Mouse (Mus musculus) lung, postnatal 0 days (tissue): Measurements from ENCODE around the gene Tmem123.

Experiments
- CTCF ChIP-seq: IDR thresholded peaks from 2 replicates; pipeline ENCODE4 v1.5.1; 2016; ENCODE audit warnings: antibody characterized with exemption, mild to moderate bottlenecking
- EP300 ChIP-seq: IDR thresholded peaks from 2 replicates; pipeline ENCODE4 v1.6.1; 2016; ENCODE audit warnings: antibody characterized with exemption, mild to moderate bottlenecking, control low read depth

DNA sequence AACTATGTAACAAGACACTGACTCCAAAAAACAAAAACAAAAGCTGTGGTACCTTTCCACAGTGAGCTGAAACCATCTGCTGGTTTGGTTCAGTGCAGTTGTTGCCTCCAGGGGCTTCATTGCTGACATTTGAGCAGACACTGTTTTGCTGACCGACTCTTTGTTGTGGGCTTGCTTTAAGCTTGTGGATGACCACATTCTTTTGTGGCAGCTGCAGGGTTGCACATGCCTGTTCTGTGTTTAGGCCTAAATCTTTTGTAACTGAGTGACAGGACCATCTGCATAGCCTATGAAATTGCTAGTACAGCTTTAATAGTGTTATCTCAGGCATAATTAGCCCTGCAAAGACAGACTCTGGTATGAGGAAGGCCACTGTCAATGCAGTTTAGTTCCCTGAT lies 20.8 kb downstream of the Tmem123 start:
- TF ChIP-seq EP300 (no peak), CTCF (no peak)
